Mouse (Mus musculus) hindbrain, embryonic 12.5 days (tissue): ENCODE results near the gene Pmp22. TPM values are rescaled to one million over a fixed set of nuclear protein-coding genes. Genes with fewer than 3 reads are reported as not detected.

ENCODE experiments used
- ATAC-seq: fragments of 200-750 bp; cut with Nextera tagmentation; 2 replicates; pipeline ENCODE4 v1.8.0; 2017; ENCODE audit warnings: moderate TSS enrichment; ENCODE audit not compliant: low FRiP score
- H3K27ac ChIP-seq: fragments of 300-500 bp; sonication (generic); 2 replicates; pipeline ENCODE4 v1.5.1; 2016; ENCODE audit warnings: mild to moderate bottlenecking
- H3K27me3 ChIP-seq: fragments of 300-500 bp; sonication (generic); 2 replicates; pipeline ENCODE4 v1.6.1; 2016; ENCODE audit warnings: mild to moderate bottlenecking
- H3K36me3 ChIP-seq: fragments of 300-500 bp; sonication (generic); 2 replicates; pipeline ENCODE4 v1.6.1; 2016; ENCODE audit warnings: mild to moderate bottlenecking
- H3K4me1 ChIP-seq: fragments of 300-500 bp; sonication (generic); 2 replicates; pipeline ENCODE4 v1.6.1; 2016
- H3K4me2 ChIP-seq: fragments of 300-500 bp; sonication (generic); replicated peaks from 2 replicates; pipeline ENCODE4 v1.6.1; 2016; ENCODE audit warnings: mild to moderate bottlenecking
- H3K4me3 ChIP-seq: fragments of 300-500 bp; sonication (generic); 2 replicates; pipeline ENCODE4 v1.5.1; 2016; ENCODE audit warnings: mild to moderate bottlenecking
- H3K9ac ChIP-seq: fragments of 300-500 bp; sonication (generic); 2 replicates; pipeline ENCODE4 v1.6.1; 2016; ENCODE audit warnings: mild to moderate bottlenecking, moderate library complexity
- H3K9me3 ChIP-seq: fragments of 300-500 bp; sonication (generic); replicated peaks from 2 replicates; pipeline ENCODE4 v1.6.1; 2016; ENCODE audit warnings: mild to moderate bottlenecking
- WGBS: fragments of 180-500 bp; shearing (Covaris S2); methylation state at CpG from one replicate; pipeline ENCODE4 v1.1.7; 2016; 5-methylcytosine and 5-hydroxymethylcytosine counted together
- polyA plus RNA-seq: library from polyadenylated mRNA; unstranded; fragments of >200 nt; fragmentation: Nextera tagmentation; extraction: Ambion mirVana; gene quantifications from 2 replicates; pipeline ENCODE4 v1.2.1, GENCODE M21; 2016

The Pmp22 gene
- polyA plus RNA-seq, 1 experiment from 2014 or later: 68.7 TPM

DNA sequence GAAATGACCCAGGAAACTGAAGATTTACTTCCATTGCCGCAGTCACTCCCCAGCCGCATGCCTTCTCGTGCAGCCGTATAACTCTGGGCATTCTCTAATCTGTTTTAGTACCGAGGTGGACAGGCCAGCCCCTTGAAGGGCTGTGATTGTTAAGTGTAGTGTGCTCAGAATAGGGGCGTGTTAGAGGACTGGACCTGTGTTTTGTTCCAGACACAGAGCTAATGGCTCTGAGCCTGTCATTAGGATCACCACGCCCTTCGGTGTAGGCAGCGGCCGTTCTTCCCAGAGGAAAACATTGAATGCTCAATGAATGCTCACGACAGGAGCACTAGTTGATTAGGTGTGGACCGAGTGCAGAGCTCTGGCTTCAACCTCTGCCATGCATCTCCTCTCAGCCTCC, 1.1 kb downstream of the Pmp22 start:
- no peaks in the 10 kb centered on the region for H3K36me3 ChIP-seq
- no peak overlapping the region for H3K4me3 ChIP-seq
- ATAC-seq: no peak
- WGBS: 59% methylated on average over 12 of the region's 12 CpGs
- no peak overlapping the region for H3K9ac ChIP-seq
- no peaks in the 10 kb centered on the region for H3K9me3 ChIP-seq
- H3K4me1 ChIP-seq: peaks cover 29% of the 10 kb centered on the region
- H3K4me2 ChIP-seq: no peak overlapping the region
- H3K27me3 ChIP-seq: peaks cover 62% of the 10 kb centered on the region
- H3K27ac ChIP-seq: no peak overlapping the region

DNA sequence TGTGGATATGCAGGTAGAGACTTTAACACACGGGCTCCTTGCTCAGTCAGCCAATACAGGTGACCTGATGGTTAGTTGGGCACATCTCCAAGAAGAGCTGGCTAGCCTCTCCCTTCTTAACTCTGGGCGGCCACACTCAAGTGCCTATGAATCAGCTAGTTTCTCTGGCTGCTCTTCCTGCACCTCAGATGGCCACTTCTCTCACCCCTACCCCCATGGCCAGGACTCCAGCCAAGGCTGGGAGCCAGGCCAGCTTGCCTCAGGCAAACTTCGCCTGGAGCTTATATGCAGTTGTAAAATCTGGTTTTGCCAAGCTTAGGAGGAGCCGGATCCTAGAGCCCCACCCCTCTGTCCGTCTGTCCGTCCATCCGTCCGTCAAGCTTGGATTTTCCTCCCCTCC, 1.7 kb downstream of the Pmp22 start:
- no peak overlapping the region for H3K27ac ChIP-seq
- peaks cover 67% of the 10 kb centered on the region for H3K27me3 ChIP-seq
- WGBS: 60% methylated on average over 8 of the region's 8 CpGs
- H3K4me1 ChIP-seq: peaks cover 29% of the 10 kb centered on the region
- H3K9ac ChIP-seq: 0 out of 2 replicates have a peak overlapping the region, but pooled peaks have one; percentile 2
- H3K4me3 ChIP-seq: no peak overlapping the region
- no peaks in the 10 kb centered on the region for H3K36me3 ChIP-seq
- no peak for ATAC-seq
- peak overlapping the region; percentile 94 for H3K4me2 ChIP-seq
- no peaks in the 10 kb centered on the region for H3K9me3 ChIP-seq

GRCm38 (mm10) chr11:63131001-63131692, 2.4 kb downstream of the Pmp22 start:
- H3K27ac ChIP-seq: no peak overlapping the region
- peak overlapping the region; percentile 94 for H3K4me2 ChIP-seq
- H3K27me3 ChIP-seq: peaks cover 67% of the 10 kb centered on the region
- H3K9me3 ChIP-seq: no peaks in the 10 kb centered on the region
- H3K4me3 ChIP-seq: peak overlapping the region; percentile 52
- peak overlapping the region; percentile 74 for H3K9ac ChIP-seq
- no peak for ATAC-seq
- peaks cover 29% of the 10 kb centered on the region for H3K4me1 ChIP-seq
- WGBS: 4% methylated on average over 33 of the region's 33 CpGs
- H3K36me3 ChIP-seq: no peaks in the 10 kb centered on the region

- Histone ChIP-seq H3K27me3 (peaks cover 67% of the 10 kb centered on the region), H3K4me2 (peak overlapping the region; percentile 94), H3K9ac (peak overlapping the region; percentile 74; the same call in 1 of the 2 replicates), H3K27ac (no peak overlapping the region), H3K4me3 (peak overlapping the region; percentile 52), H3K36me3 (no peaks in the 10 kb centered on the region), H3K9me3 (no peaks in the 10 kb centered on the region), H3K4me1 (peaks cover 29% of the 10 kb centered on the region)
- WGBS: 8% methylated on average over 11 of the region's 11 CpGs
- ATAC-seq: no peak
These were observed 2.9 kb downstream of the Pmp22 start for GRCm38 (mm10) chr11:63131693-63132040.

DNA sequence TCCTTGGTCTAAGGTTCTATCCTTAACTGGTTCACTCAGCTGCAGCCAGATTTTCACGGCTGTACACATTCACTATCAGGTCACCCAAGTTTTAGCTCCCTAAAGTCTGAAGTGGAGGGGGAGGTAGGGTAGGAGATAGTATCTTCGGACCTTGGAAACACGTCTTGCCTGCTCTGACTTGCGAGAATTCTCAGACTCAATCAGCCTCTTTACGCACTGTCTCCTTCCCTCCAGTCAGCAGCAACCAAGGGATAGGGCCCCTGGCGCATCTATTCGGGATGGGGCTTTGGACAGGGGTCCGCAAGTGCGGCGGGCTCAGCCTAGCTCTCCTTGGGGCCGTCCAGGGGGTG, 3.3 kb downstream of the Pmp22 start:
- Histone ChIP-seq H3K9ac (peak overlapping the region; percentile 74), H3K4me1 (peaks cover 29% of the 10 kb centered on the region), H3K27ac (peak overlapping the region; percentile 65), H3K4me2 (peak overlapping the region; percentile 94), H3K4me3 (peak overlapping the region; percentile 52), H3K36me3 (no peaks in the 10 kb centered on the region), H3K27me3 (peaks cover 72% of the 10 kb centered on the region), H3K9me3 (no peaks in the 10 kb centered on the region)
- ATAC-seq: peak; percentile 33; the same call in 1 of the 2 replicates
- under 1% methylated on average over 11 of the region's 11 CpGs for WGBS

GRCm38 (mm10) chr11:63132501-63133435, 4.0 kb downstream of the Pmp22 start:
- peaks cover 29% of the 10 kb centered on the region for H3K4me1 ChIP-seq
- peaks cover 73% of the 10 kb centered on the region for H3K27me3 ChIP-seq
- H3K27ac ChIP-seq: peak overlapping the region; percentile 65
- peak overlapping the region; percentile 94 for H3K4me2 ChIP-seq
- H3K9me3 ChIP-seq: no peaks in the 10 kb centered on the region
- H3K4me3 ChIP-seq: peak overlapping the region; percentile 52
- under 1% methylated on average over 65 of the region's 66 CpGs for WGBS
- peak overlapping the region; percentile 74 for H3K9ac ChIP-seq
- H3K36me3 ChIP-seq: no peaks in the 10 kb centered on the region
- ATAC-seq: peak; percentile 38

GRCm38 (mm10) chr11:63134021-63134420, 5.2 kb downstream of the Pmp22 start:
- no peak overlapping the region for H3K9ac ChIP-seq
- peaks cover 29% of the 10 kb centered on the region for H3K4me1 ChIP-seq
- H3K27me3 ChIP-seq: peaks cover 67% of the 10 kb centered on the region
- H3K27ac ChIP-seq: no peak overlapping the region
- no peak for ATAC-seq
- no peak overlapping the region; the same call in 1 of the 2 replicates for H3K4me3 ChIP-seq
- 76% methylated on average over 5 of the region's 5 CpGs for WGBS
- peak overlapping the region; percentile 94 for H3K4me2 ChIP-seq
- no peaks in the 10 kb centered on the region for H3K9me3 ChIP-seq
- 0 out of 2 replicates have a peak, but pooled peaks cover 3% of the 10 kb centered on the region for H3K36me3 ChIP-seq

DNA sequence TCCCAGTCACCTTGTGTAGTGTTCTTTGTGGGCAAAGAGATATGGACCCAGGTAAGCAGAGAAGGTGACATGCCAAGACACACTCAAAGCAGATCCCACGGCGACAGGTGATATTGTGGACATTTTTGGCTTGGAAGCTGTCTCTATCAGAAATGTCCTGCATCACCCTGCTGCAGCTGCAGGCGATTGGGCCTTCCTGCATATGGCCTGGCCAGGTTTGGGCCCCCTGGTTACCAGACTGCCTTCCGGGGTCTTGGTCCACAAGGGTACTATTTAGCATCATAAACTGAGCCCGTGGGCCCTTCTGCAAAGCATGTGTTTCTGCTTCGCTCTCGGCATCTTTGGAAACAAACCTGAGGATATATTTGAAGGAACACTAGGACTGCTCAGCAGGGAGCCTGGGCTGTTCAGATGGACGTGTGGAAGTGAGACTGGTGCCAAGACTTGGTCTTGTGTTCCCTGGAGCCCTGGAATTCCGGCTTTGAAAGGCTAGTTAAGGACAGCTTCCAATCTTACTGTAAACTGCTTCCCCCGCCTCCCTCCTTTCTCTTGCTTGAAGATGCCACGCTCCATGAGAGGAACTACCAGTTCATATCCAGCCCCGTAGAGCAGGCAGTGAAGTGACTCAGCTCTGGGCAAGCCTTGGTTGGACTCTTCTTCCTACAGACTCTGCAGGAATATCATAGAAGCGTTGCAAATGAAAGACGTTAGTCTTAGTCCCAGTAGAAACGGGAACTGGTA, 6.1 kb downstream of the Pmp22 start:
- H3K9ac ChIP-seq: no peak overlapping the region
- no peak overlapping the region; the same call in 1 of the 2 replicates for H3K4me2 ChIP-seq
- H3K4me3 ChIP-seq: no peak overlapping the region
- ATAC-seq: no peak
- H3K36me3 ChIP-seq: 0 out of 2 replicates have a peak, but pooled peaks cover 3% of the 10 kb centered on the region
- WGBS: 69% methylated on average over 15 of the region's 15 CpGs
- H3K4me1 ChIP-seq: peaks cover 29% of the 10 kb centered on the region
- no peaks in the 10 kb centered on the region for H3K9me3 ChIP-seq
- no peak overlapping the region for H3K27ac ChIP-seq
- H3K27me3 ChIP-seq: peaks cover 58% of the 10 kb centered on the region

DNA sequence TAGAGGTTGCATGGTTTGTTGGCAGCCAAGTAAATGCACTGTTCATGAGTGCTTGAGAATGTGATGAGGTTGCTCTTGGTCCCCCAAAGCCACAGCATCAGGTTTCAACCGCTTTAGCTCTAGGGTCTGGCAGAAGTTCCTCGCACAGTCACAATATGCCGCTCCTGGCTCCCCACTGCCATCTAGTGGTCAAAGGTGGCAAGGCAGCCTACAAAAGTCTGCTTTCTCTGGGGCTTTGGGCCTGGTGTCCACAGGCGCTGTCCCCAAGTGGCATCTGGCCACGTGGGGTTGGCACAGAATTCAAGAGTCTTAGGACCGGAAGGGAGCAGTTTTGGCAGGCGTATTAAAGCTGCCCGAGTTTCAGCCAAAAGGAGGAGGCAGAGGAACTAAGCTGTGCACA, 6.8 kb downstream of the Pmp22 start:
- H3K9me3 ChIP-seq: no peaks in the 10 kb centered on the region
- ATAC-seq: peak; percentile 46; the same call in 1 of the 2 replicates
- H3K36me3 ChIP-seq: 0 out of 2 replicates have a peak, but pooled peaks cover 3% of the 10 kb centered on the region
- H3K4me1 ChIP-seq: peaks cover 27% of the 10 kb centered on the region
- H3K27me3 ChIP-seq: peaks cover 51% of the 10 kb centered on the region
- H3K9ac ChIP-seq: no peak overlapping the region
- H3K4me3 ChIP-seq: no peak overlapping the region
- 7% methylated on average over 8 of the region's 8 CpGs for WGBS
- H3K4me2 ChIP-seq: no peak overlapping the region
- no peak overlapping the region for H3K27ac ChIP-seq

DNA sequence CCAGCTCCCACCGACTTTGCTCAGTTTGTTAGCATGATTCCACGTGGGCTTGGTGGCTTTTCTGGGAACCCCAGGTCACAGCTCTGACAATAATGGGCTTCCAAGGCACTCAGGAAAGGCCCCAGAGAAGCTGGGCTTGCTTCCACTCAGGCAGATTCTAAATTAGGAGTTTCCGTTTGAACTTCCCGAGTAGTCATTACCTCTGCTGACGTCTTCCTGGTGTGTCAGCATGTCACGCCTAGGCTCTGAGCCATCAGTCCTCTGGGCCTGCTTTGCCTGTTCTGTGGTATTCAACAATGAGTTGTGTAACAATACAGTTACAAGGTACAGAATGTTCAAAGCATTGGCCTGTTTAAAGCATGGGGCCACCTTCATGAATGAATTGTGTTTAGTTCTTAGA, 7.4 kb downstream of the Pmp22 start:
- Histone ChIP-seq H3K4me2 (no peak overlapping the region), H3K4me3 (no peak overlapping the region), H3K9ac (no peak overlapping the region), H3K4me1 (peaks cover 21% of the 10 kb centered on the region), H3K9me3 (no peaks in the 10 kb centered on the region), H3K27me3 (peaks cover 45% of the 10 kb centered on the region), H3K36me3 (0 out of 2 replicates have a peak, but pooled peaks cover 3% of the 10 kb centered on the region), H3K27ac (no peak overlapping the region)
- no peak for ATAC-seq
- 83% methylated on average over 6 of the region's 6 CpGs for WGBS

- Histone ChIP-seq H3K9ac (0 out of 2 replicates have a peak overlapping the region, but pooled peaks have one; percentile 28), H3K4me1 (peaks cover 14% of the 10 kb centered on the region), H3K36me3 (0 out of 2 replicates have a peak, but pooled peaks cover 3% of the 10 kb centered on the region), H3K27ac (no peak overlapping the region), H3K9me3 (no peaks in the 10 kb centered on the region), H3K27me3 (peaks cover 38% of the 10 kb centered on the region), H3K4me3 (no peak overlapping the region), H3K4me2 (no peak overlapping the region)
- WGBS: 65% methylated on average over 4 of the region's 4 CpGs
- no peak for ATAC-seq
These were observed 8.1 kb downstream of the Pmp22 start for GRCm38 (mm10) chr11:63136836-63137416.
